Mouse (Mus musculus) T-helper 2 cell (primary cell): ENCODE data around the gene 9430015G10Rik.

Source experiments
- in situ Hi-C: fragments of 300-600 bp; cut with MboI, MseI; formaldehyde crosslinking; loops from one replicate; pipeline ENCODE4 v1.15.1; 2025; ENCODE audit warnings: high pct_unique_total_duplicates

Gene 9430015G10Rik

DNA sequence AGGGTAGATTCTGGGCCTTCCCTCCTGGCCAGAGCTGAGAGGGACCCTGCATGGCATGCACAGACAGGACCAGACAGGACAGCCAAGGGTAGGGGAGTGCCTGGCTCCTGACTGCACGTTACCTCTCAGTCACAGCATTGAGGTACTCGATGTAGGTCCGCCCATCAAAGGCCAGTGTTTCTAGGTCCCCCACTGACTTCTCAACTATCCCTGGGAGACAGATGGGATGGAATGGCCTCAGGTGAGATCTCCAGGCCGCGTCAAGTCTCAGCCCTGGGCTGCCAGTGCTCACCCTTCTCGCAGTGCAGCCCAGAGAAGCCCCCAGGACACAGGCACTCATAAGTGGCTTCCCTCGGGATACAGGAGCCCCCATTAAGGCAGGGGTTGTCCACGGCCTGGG lies 58.8 kb downstream of the 9430015G10Rik start:
- in situ Hi-C loops, result loop anchor here (10.0 kb wide), 1 partner anchor 56 kb away; no protein-coding TSS in a partner anchor

- in situ Hi-C loops, result loop anchor here (10.0 kb wide), 1 partner anchor 56 kb away; no protein-coding TSS in a partner anchor
Measured at GRCm38 (mm10) chr4:156169129-156169528, 59.3 kb downstream of the 9430015G10Rik start.

GRCm38 (mm10) chr4:156171828-156172227 lies 62.0 kb downstream of the 9430015G10Rik start:
- in situ Hi-C loops, result no loop called here
